Mouse (Mus musculus): ENCODE results near the gene Stxbp3.

- TF ChIP-seq GATA1 (IDR thresholded peaks at IDR 0.05; ENCODE audit: low read length) (no peak), TAL1 (IDR thresholded peaks at IDR 0.05; ENCODE audit: low read length) (no peak)
Observed at GRCm38 (mm10) chr3:108763691-108764090, 76.6 kb downstream of the Stxbp3 start.

Measured in erythroblast, embryonic 14.5 days (primary cell).